8 mouse cellular contexts compared by ENCODE assay signal in genomic region chr3:126575927-126576326, GRCm38 (mm10). TPM values are rescaled to one million over a fixed set of nuclear protein-coding genes. Genes with fewer than 3 reads are reported as not detected.
A peak's percentile ranks its signal among the peaks of the same experiment; 100 is the strongest.
DNase-seq lines count a peak whose midpoint lies in the region; ATAC-seq and TF ChIP-seq lines count a peak whose summit lies in the region.

No protein-coding gene starts in this region.

- ATAC-seq in liver, embryonic 14.5 days (ENCODE audit: insufficient read depth) = no peak

- H3K36me3 ChIP-seq in liver, embryonic 14.5 days (replicated peaks; ENCODE audit: control insufficient read depth, insufficient read depth, low read depth) = no peaks in the 10 kb centered on the region
- no peaks in the 10 kb centered on the region for H3K36me3 ChIP-seq in splenic B cell, adult 2 months (ENCODE audit: control insufficient read depth, insufficient read depth, low read length, poor library complexity, severe bottlenecking)

- no peaks in the 10 kb centered on the region for H3K27me3 ChIP-seq in liver, embryonic 14.5 days (ENCODE audit: control insufficient read depth, insufficient read depth, low read length)
- H3K27me3 ChIP-seq in splenic B cell, adult 2 months (ENCODE audit: control insufficient read depth, insufficient read depth, low read length, poor library complexity, severe bottlenecking) = no peaks in the 10 kb centered on the region

- H3K4me3 ChIP-seq in liver, embryonic 14.5 days (ENCODE audit: insufficient read depth in 1 of 2, low read depth in 2 of 2, low read length in 2 of 2) = no peak overlapping the region

- peak; percentile 35 for DNase-seq in adrenal gland, postnatal 14 days
- DNase-seq in adrenal gland, adult 18-20 months (ENCODE audit: low spot score in 2 of 2) = no peak
- DNase-seq in liver, embryonic 14.5 days (ENCODE audit: low read depth in 3 of 3, low spot score in 3 of 3) = no peak
- no peak for DNase-seq in liver
- peak; percentile 66 for DNase-seq in induced T-regulatory cell, adult 2 months (ENCODE audit: low read depth)
- peak; percentile 60 for DNase-seq in splenic B cell, adult 2 months (ENCODE audit: low read depth, low spot score)
- DNase-seq in layer of hippocampus, postnatal 25 days (ENCODE audit: extremely low spot score in 1 of 2, low spot score in 1 of 2) = no peak
- no peak for DNase-seq in gastrocnemius, adult 18-20 months (ENCODE audit: low spot score)

- H3K4me2 ChIP-seq in liver, embryonic 14.5 days (ENCODE audit: low read depth) = no peak overlapping the region

- H3K4me1 ChIP-seq in liver, embryonic 14.5 days (replicated peaks; ENCODE audit: control insufficient read depth in 2 of 2, insufficient read depth in 2 of 2, low read length in 1 of 2) = no peaks in the 10 kb centered on the region

- no peak overlapping the region for H3K27ac ChIP-seq in liver, embryonic 14.5 days

- peak; percentile 34 for TF ChIP-seq CTCF in liver, embryonic 14.5 days (IDR thresholded peaks at IDR 0.05; ENCODE audit: low read depth)

- H3K9me3 ChIP-seq in liver, embryonic 14.5 days (ENCODE audit: control insufficient read depth, low read length) = no peaks in the 10 kb centered on the region

- no peak for TF ChIP-seq EP300 in liver, embryonic 14.5 days (IDR thresholded peaks at IDR 0.05; ENCODE audit: low read depth)

- H3K9ac ChIP-seq in liver, embryonic 14.5 days (replicated peaks) = no peak overlapping the region

- 23% methylated on average over 2 of the region's 2 CpGs for WGBS in liver, embryonic 14.5 days (ENCODE audit: insufficient replicate concordance)

RNA-seq across cellular contexts. Expression of gene Camk2d, which starts 20.2 kb away (rescaled TPM):
- 78.9 and 95.8 TPM in 2 replicates for total RNA-seq in adrenal gland, postnatal 14 days (2021)
- 10 to 100 TPM; 90.2 to 95.1 TPM for total RNA-seq in adrenal gland, adult 18-20 months (2021)
- 1.8 and 2.2 TPM in 2 replicates for polyA plus RNA-seq in liver, embryonic 14.5 days (2012; rRNA removed)
- polyA plus RNA-seq in liver, embryonic 14.5 days (2014; fragmentation: Nextera tagmentation; extraction: Ambion mirVana) = 2.6 and 3.7 TPM in 2 replicates
- total RNA-seq in layer of hippocampus, postnatal 25 days (2021) = 10 to 100 TPM; 37.0 to 37.2 TPM
- 10 to 100 TPM; 58.1 to 58.9 TPM for total RNA-seq in gastrocnemius, adult 18-20 months (2021)

Comparison
In these comparisons a context has a peak if more than half of its experiments do, and no peak if none do; other contexts are left out.
1. DNase-seq: peak in adrenal gland, postnatal 14 days (single experiment), induced T-regulatory cell, adult 2 months (single experiment) and splenic B cell, adult 2 months (single experiment); none in adrenal gland, adult 18-20 months (0 of 2), liver, embryonic 14.5 days (0 of 3), liver (single experiment), layer of hippocampus, postnatal 25 days (0 of 2) and gastrocnemius, adult 18-20 months (single experiment).